Mouse (Mus musculus): Measurements from ENCODE around the gene Pnkp. TPM values are rescaled to one million over a fixed set of nuclear protein-coding genes. Genes with fewer than 3 reads are reported as not detected.

Pnkp gene
- total RNA-seq (2014; rRNA removed) (20.8 and 24.0 TPM in 2 replicates), polyA plus RNA-seq (2012; rRNA removed) (42.5 and 45.7 TPM in 2 replicates)

DNA sequence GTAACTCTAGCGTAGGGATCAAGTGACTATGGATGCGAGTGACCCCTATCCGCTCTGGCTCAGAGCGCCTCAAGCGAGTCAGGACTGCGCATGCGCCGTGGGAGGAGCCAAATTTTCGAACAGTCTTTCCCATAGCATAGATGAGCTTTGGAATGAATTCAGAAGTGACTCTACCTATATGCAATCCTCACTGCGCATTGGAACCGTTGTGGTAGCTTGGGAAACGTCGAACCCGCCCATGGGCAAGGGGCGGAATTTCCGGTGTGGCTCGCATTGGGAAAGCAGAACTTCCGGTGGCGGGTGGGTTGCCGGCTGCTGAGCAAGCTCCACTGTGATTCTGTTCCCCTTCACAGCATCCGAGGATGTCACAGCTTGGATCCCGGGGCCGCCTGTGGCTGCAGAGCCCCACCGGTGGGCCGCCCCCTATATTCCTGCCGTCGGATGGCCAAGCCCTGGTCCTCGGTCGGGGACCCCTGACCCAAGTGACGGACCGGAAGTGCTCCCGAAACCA lies at the start of gene Pnkp:
Pnkp (plus strand) TSS at position 98 of the 511 bp plus-strand sequence.
- WGBS: under 1% methylated on average over 32 of the region's 32 CpGs
- Histone ChIP-seq H3K36me3 (ENCODE audit: control insufficient read depth, insufficient read depth, low read length) (no peaks in the 10 kb centered on the region), H3K27ac (replicated peaks; ENCODE audit: insufficient read depth, low read depth, low read length) (peak within 1 kb of the TSS; percentile 68), H3K4me3 (ENCODE audit: insufficient read depth, low read depth, low read length) (peak within 1 kb of the TSS; percentile 87), H3K4me1 (ENCODE audit: control insufficient read depth, insufficient read depth, low read length) (peaks cover 14% of the 10 kb centered on the region), H3K27me3 (ENCODE audit: control insufficient read depth, insufficient read depth, low read length) (no peaks in the 10 kb centered on the region), H3K9ac (ENCODE audit: low read depth, low read length) (peak within 1 kb of the TSS; percentile 86), H3K79me2 (ENCODE audit: control insufficient read depth, insufficient read depth, low read length) (no peaks in the 10 kb centered on the region; the same call in 1 of the 2 replicates)
- TF ChIP-seq CTCF (IDR thresholded peaks at IDR 0.05; ENCODE audit: low read depth, low read length): no peak
- peak; percentile 47; the same call in 1 of the 2 replicates for TF ChIP-seq POLR2A (IDR thresholded peaks at IDR 0.05; ENCODE audit: extremely low read depth, insufficient read depth, low read length)
- peak; percentile 69 for DNase-seq (ENCODE audit: extremely low read depth, low read depth, low spot score)

DNA sequence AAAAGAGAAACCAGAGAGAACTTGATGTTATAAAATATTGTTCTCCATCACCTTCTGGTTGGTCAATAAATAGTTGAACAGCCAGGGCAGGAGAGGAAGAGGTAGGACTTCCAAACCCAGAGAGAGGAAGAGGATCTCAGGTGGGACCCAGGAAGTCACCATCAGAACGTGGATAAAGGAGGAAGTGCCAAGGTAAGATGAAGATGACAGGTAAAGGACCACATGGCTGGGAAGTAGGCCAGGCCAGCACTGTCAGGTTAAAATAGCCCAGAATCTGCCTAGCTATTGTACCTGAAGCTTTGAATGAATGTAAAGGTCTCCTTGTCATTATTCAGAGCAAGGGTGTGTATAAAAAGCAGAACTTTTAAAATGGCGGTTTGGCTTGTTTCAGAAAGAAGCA lies 48.0 kb upstream of the Pnkp start:
- peaks cover 3% of the 10 kb centered on the region; the same call in 1 of the 2 replicates for H3K4me1 ChIP-seq (ENCODE audit: control insufficient read depth, insufficient read depth, low read length)
- no peaks in the 10 kb centered on the region for H3K79me2 ChIP-seq (ENCODE audit: control insufficient read depth, insufficient read depth, low read length)
- H3K4me3 ChIP-seq (ENCODE audit: insufficient read depth, low read depth, low read length): no peak overlapping the region
- no peak for TF ChIP-seq POLR2A (IDR thresholded peaks at IDR 0.05; ENCODE audit: extremely low read depth, insufficient read depth, low read length)
- TF ChIP-seq CTCF (IDR thresholded peaks at IDR 0.05; ENCODE audit: low read depth, low read length): no peak
- peaks cover 19% of the 10 kb centered on the region for H3K36me3 ChIP-seq (ENCODE audit: control insufficient read depth, insufficient read depth, low read length)
- no peaks in the 10 kb centered on the region for H3K27me3 ChIP-seq (ENCODE audit: control insufficient read depth, insufficient read depth, low read length)
- H3K27ac ChIP-seq (replicated peaks; ENCODE audit: insufficient read depth, low read depth, low read length): no peak overlapping the region
- H3K9ac ChIP-seq (ENCODE audit: low read depth, low read length): no peak overlapping the region
- no peak for DNase-seq (ENCODE audit: extremely low read depth, low read depth, low spot score)
- WGBS: 58% methylated on average over 2 of the region's 2 CpGs

DNA sequence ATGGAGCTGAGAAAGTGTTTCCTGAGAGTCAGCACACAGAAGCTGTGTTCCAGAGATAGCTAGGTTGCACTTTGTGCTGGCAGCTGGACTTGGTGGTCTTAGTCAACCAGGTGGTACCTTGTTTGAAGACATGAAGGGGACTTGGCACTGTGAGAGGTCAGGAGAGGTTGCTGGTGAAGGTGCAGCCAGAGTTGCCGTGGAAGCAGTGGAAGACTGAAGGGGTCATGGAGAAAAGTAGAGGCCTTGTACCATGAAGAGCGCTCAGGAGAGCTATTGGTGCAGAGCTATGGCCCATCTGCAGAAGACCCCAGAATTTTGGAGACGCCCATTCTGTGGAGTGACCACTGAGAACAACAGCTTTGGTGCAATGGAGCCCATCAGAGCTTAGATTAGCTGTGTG lies 47.5 kb upstream of the Pnkp start:
- Histone ChIP-seq H3K4me1 (ENCODE audit: control insufficient read depth, insufficient read depth, low read length) (peaks cover 8% of the 10 kb centered on the region), H3K36me3 (ENCODE audit: control insufficient read depth, insufficient read depth, low read length) (peaks cover 21% of the 10 kb centered on the region), H3K4me3 (ENCODE audit: insufficient read depth, low read depth, low read length) (no peak overlapping the region), H3K27ac (replicated peaks; ENCODE audit: insufficient read depth, low read depth, low read length) (no peak overlapping the region), H3K9ac (ENCODE audit: low read depth, low read length) (no peak overlapping the region), H3K79me2 (ENCODE audit: control insufficient read depth, insufficient read depth, low read length) (no peaks in the 10 kb centered on the region), H3K27me3 (ENCODE audit: control insufficient read depth, insufficient read depth, low read length) (no peaks in the 10 kb centered on the region)
- DNase-seq (ENCODE audit: extremely low read depth, low read depth, low spot score): no peak
- TF ChIP-seq POLR2A (IDR thresholded peaks at IDR 0.05; ENCODE audit: extremely low read depth, insufficient read depth, low read length): no peak
- TF ChIP-seq CTCF (IDR thresholded peaks at IDR 0.05; ENCODE audit: low read depth, low read length): no peak
- 71% methylated on average over 3 of the region's 3 CpGs for WGBS

DNA sequence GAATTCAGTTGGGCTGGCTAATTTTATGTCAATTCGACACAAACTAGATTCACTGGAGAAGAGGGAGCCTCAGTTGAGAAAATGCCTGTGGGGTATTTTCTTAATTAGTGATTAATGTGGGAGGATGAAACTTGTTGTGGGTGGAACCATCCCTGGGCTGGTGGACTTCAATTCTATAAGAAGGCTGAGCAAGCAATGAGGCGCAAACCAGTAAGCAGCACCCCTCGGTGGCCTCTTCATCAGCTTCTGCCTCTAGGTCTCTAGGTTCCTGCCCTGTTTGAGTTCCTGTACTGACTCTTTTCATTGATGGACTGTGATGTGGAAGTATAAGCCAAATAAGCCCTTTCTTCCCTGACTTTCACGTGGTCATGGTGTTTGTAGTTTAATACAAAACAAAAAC lies 46.6 kb upstream of the Pnkp start:
- Histone ChIP-seq H3K27me3 (ENCODE audit: control insufficient read depth, insufficient read depth, low read length) (no peaks in the 10 kb centered on the region), H3K79me2 (ENCODE audit: control insufficient read depth, insufficient read depth, low read length) (no peaks in the 10 kb centered on the region; the same call in 1 of the 2 replicates), H3K36me3 (ENCODE audit: control insufficient read depth, insufficient read depth, low read length) (peaks cover 22% of the 10 kb centered on the region), H3K27ac (replicated peaks; ENCODE audit: insufficient read depth, low read depth, low read length) (no peak overlapping the region), H3K4me1 (ENCODE audit: control insufficient read depth, insufficient read depth, low read length) (peaks cover 13% of the 10 kb centered on the region), H3K4me3 (ENCODE audit: insufficient read depth, low read depth, low read length) (no peak overlapping the region), H3K9ac (ENCODE audit: low read depth, low read length) (no peak overlapping the region)
- 65% methylated on average over 4 of the region's 4 CpGs for WGBS
- no peak for TF ChIP-seq POLR2A (IDR thresholded peaks at IDR 0.05; ENCODE audit: extremely low read depth, insufficient read depth, low read length)
- no peak for TF ChIP-seq CTCF (IDR thresholded peaks at IDR 0.05; ENCODE audit: low read depth, low read length)
- DNase-seq (ENCODE audit: extremely low read depth, low read depth, low spot score): no peak

DNA sequence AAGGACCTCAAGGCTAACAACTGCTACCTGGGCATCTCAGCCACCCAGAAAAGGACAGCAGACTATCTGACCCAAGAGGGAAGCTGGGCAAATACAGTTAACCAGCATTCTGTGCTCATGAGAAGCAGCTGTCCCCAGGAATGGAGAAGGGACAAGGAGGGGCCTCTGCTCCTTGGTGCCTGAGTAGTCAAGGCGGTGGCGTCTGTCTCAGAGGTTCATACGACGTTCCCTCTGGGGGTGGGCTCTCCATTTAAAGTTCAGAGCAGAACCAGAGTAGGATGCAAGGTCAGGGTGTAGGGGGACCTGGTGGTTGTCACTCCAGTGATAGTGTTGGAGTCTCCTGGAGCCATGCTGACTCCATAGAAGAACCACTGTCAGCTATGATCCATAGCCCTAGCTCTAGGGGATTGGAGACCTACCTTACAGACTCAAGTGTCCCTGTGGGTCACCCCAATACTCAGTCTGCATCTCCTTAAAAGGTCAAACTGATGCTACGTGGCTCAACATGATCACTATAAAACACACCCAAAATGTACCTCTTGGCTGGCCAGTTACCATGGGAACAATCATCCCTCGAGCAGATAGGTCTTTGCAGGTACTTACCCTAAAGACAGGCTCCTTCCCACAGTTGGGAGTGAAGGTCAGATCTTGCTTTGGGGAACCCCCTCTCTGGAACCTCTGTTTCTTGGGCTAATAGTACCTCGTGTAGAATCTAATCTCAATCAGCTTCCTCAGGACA lies 46.0 kb upstream of the Pnkp start:
- no peak overlapping the region for H3K9ac ChIP-seq (ENCODE audit: low read depth, low read length)
- no peak overlapping the region for H3K4me3 ChIP-seq (ENCODE audit: insufficient read depth, low read depth, low read length)
- 80% methylated on average over 7 of the region's 7 CpGs for WGBS
- TF ChIP-seq CTCF (IDR thresholded peaks at IDR 0.05; ENCODE audit: low read depth, low read length) (no peak), POLR2A (IDR thresholded peaks at IDR 0.05; ENCODE audit: extremely low read depth, insufficient read depth, low read length) (no peak)
- no peaks in the 10 kb centered on the region for H3K27me3 ChIP-seq (ENCODE audit: control insufficient read depth, insufficient read depth, low read length)
- peak; percentile 30 for DNase-seq (ENCODE audit: extremely low read depth, low read depth, low spot score)
- peaks cover 22% of the 10 kb centered on the region for H3K36me3 ChIP-seq (ENCODE audit: control insufficient read depth, insufficient read depth, low read length)
- H3K4me1 ChIP-seq (ENCODE audit: control insufficient read depth, insufficient read depth, low read length): peaks cover 13% of the 10 kb centered on the region
- H3K27ac ChIP-seq (replicated peaks; ENCODE audit: insufficient read depth, low read depth, low read length): no peak overlapping the region
- H3K79me2 ChIP-seq (ENCODE audit: control insufficient read depth, insufficient read depth, low read length): no peaks in the 10 kb centered on the region; the same call in 1 of the 2 replicates
